Mouse (Mus musculus) heart, adult 2 months (tissue): ENCODE measurements at regions not wholly inside any gene's neighbourhood (a gene's known extent, or its start where the extent isn't known, plus 50 kb on each side); places are given as distances from the start of the nearest gene placed in this dataset.

ENCODE experiments used
- DNase-seq, 2 experiments: peaks; one replicate each; pipeline ENCODE4 v3.0.0; 2021
- H3K27ac ChIP-seq: fragments of 200-600 bp; 2 replicates; pipeline ENCODE4 v1.8.1; 2022
- H3K27me3 ChIP-seq: fragments of 200-500 bp; 2 replicates; pipeline ENCODE4 v1.6.1; 2012; ENCODE audit warnings: mild to moderate bottlenecking, low read length, inconsistent platforms, mixed read lengths; ENCODE audit not compliant: control insufficient read depth, insufficient read depth
- H3K36me3 ChIP-seq: fragments of 200-500 bp; 2 replicates; pipeline ENCODE4 v1.6.1; 2012; ENCODE audit warnings: low read length, inconsistent platforms; ENCODE audit not compliant: control insufficient read depth, insufficient read depth
- H3K4me1 ChIP-seq: fragments of 200-500 bp; 2 replicates; pipeline ENCODE4 v1.6.1; 2011; ENCODE audit warnings: low read length; ENCODE audit not compliant: control insufficient read depth, insufficient read depth
- H3K4me3 ChIP-seq: fragments of 200-600 bp; 2 replicates; pipeline ENCODE4 v1.8.1; 2022
- H3K79me2 ChIP-seq: fragments of 200-500 bp; replicated peaks from 2 replicates; pipeline ENCODE4 v1.6.1; 2012; ENCODE audit warnings: mild to moderate bottlenecking, inconsistent platforms, low read length, moderate library complexity, mixed read lengths; ENCODE audit not compliant: control insufficient read depth, insufficient read depth
- H3K9ac ChIP-seq: fragments of 200-500 bp; 2 replicates; pipeline ENCODE4 v1.6.1; 2012; ENCODE audit warnings: low read depth, mild to moderate bottlenecking, control low read depth, inconsistent platforms, low read length, mixed read lengths
- CTCF ChIP-seq: fragments of 200-600 bp; IDR thresholded peaks from 2 replicates; pipeline ENCODE4 v1.8.1; 2022; ENCODE audit warnings: antibody characterized with exemption, mild to moderate bottlenecking, moderate library complexity
- EP300 ChIP-seq: fragments of 200-500 bp; IDR thresholded peaks from 2 replicates; pipeline ENCODE4 v1.6.1; 2011; ENCODE audit warnings: low read depth, low read length, control low read depth; ENCODE audit not compliant: insufficient read depth
- POLR2A ChIP-seq: fragments of 200-500 bp; IDR thresholded peaks from 2 replicates; pipeline ENCODE4 v1.6.1; 2011; ENCODE audit warnings: mild to moderate bottlenecking, low read depth, low read length, control low read depth; ENCODE audit not compliant: insufficient read depth
- WGBS: fragments of 180-500 bp; shearing (Covaris S2); methylation state at CpG from one replicate; pipeline ENCODE4 v1.1.7; 2018; 5-methylcytosine and 5-hydroxymethylcytosine counted together
- intact Hi-C: fragments of 180-260 bp; cut with DNase I; formaldehyde crosslinking; loops from one replicate; pipeline ENCODE4 v1.15.1; 2025

DNA sequence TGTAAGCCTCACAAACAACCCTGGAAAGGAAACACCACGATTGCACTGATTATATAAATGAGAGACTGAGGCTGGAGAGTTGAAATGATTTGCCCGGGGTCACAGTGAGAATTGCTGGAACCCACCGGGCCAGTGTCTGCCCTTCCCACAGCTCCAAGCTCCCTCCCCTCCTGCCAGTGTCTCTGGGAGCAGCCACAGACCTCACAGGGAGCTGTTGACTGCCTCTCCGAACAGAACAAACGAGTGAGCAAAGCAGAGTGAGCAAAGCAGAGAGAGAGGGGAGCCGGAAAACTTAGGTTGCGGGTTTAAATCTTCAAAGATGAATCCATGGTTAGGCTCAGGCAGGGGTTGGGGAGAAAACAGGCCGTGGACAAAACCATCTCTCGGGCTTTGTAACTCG is 246.2 kb downstream of the Bcl11b start:
- Histone ChIP-seq H3K4me1 (no peaks in the 10 kb centered on the region; the same call in none of the 2 replicates), H3K9ac (no peak overlapping the region), H3K4me3 (no peak overlapping the region), H3K27ac (no peak overlapping the region), H3K27me3 (no peaks in the 10 kb centered on the region), H3K79me2 (no peaks in the 10 kb centered on the region), H3K36me3 (no peaks in the 10 kb centered on the region)
- intact Hi-C loops: no loop called here
- peak in 1 of 2 experiments; percentile 18 for DNase-seq
- no peak for TF ChIP-seq POLR2A
- TF ChIP-seq EP300: no peak
- no peak for TF ChIP-seq CTCF
- WGBS: 51% methylated on average over 10 of the region's 10 CpGs

DNA sequence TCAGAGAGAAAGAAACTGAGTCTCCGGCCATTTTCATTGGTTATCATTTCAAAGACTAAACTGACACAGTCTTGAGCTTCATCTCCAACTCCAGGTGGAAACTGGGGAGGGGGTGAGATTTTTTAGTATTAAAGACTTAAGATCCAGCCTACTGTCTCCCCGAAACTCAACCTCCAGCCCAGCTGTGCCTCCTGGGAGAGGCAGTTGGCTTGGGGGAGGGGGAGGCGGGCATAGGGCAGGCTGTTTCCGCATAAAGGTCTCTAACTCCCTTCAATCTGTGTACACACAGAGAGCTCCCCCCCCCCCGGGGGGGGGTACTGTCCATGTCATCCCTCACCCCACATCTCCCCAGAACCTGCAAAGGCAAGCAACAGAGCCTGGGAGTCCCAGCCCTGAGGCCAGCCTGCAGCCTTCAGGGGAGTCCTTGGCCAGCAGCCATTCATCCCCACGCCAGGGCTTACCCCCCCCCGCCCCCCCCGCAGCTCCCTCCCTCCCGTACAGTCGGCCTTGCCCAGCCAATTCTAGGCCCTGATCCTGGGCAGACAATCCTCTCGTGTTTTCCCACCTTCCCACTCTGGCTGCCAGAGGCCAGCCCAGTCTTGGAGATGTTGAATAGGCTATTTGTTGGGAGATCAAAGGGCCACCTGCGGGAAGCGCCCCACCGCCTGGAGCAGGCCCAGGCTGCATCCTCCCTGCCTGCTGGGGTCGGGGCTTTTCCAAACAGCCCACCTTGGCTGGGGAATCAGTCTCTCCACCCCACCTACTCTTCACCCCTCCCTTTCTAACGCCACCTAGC is 245.2 kb downstream of the Bcl11b start:
- Histone ChIP-seq H3K4me1 (no peaks in the 10 kb centered on the region; the same call in none of the 2 replicates), H3K27ac (no peak overlapping the region), H3K4me3 (no peak overlapping the region), H3K36me3 (no peaks in the 10 kb centered on the region), H3K9ac (no peak overlapping the region), H3K27me3 (no peaks in the 10 kb centered on the region), H3K79me2 (no peaks in the 10 kb centered on the region)
- WGBS: 24% methylated on average over 15 of the region's 16 CpGs
- intact Hi-C loops: no loop called here
- DNase-seq: peak in 1 of 2 experiments; percentile 13
- no peak for TF ChIP-seq EP300
- no peak for TF ChIP-seq POLR2A
- no peak for TF ChIP-seq CTCF

DNA sequence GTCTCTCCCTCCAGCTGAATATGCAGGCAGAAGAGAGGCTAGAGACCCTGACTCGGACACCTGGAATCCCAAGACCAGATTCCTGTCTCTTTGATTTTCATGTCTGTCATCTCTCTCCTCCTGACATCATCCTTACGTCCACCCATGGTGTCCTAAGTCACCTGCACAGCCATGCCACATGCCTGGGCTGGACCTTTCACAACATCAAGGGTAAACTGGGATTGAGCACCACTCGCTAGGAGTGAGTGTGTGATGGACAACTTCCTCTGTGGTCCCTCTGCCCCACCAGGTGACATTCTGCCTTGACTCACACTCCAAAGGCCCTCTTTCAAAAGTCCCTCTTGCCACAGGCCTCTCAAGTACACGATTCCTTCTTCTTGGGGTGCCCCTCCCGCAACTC is 244.1 kb downstream of the Bcl11b start:
- no peak for TF ChIP-seq EP300
- TF ChIP-seq CTCF: no peak
- no peak for TF ChIP-seq POLR2A
- Histone ChIP-seq H3K27me3 (no peaks in the 10 kb centered on the region; the same call in 1 of the 2 replicates), H3K9ac (no peak overlapping the region), H3K27ac (no peak overlapping the region), H3K4me1 (no peaks in the 10 kb centered on the region; the same call in 1 of the 2 replicates), H3K4me3 (no peak overlapping the region), H3K79me2 (no peaks in the 10 kb centered on the region), H3K36me3 (no peaks in the 10 kb centered on the region)
- WGBS: 73% methylated on average over 5 of the region's 5 CpGs
- DNase-seq: no peak
- intact Hi-C loops: no loop called here

DNA sequence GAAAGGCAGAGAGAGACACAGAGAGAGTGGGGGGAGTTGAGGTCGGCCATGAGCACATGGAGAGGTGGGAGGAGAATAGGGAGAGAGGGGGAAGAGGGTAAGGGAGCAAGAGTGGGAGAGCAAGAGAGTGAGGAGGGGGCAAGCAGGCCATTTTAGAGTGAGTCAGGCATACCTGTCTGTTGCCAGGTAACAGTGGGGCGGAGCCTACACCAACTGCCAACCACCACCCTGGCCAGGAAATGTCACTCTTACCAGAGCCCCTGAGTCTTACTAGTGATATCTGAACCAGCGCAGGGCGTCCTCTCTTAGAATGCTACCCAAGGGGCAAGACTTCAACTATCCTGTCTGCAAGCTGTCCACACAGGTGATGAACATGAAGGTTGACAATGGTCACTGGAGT is 243.5 kb downstream of the Bcl11b start:
- H3K4me1 ChIP-seq: no peaks in the 10 kb centered on the region; the same call in 1 of the 2 replicates
- TF ChIP-seq EP300 (no peak), POLR2A (no peak), CTCF (no peak)
- no peak overlapping the region for H3K4me3 ChIP-seq
- 76% methylated on average over 4 of the region's 4 CpGs for WGBS
- no peaks in the 10 kb centered on the region for H3K79me2 ChIP-seq
- intact Hi-C loops: no loop called here
- no peak overlapping the region for H3K27ac ChIP-seq
- no peaks in the 10 kb centered on the region for H3K36me3 ChIP-seq
- H3K27me3 ChIP-seq: no peaks in the 10 kb centered on the region; the same call in 1 of the 2 replicates
- H3K9ac ChIP-seq: no peak overlapping the region
- no peak for DNase-seq

DNA sequence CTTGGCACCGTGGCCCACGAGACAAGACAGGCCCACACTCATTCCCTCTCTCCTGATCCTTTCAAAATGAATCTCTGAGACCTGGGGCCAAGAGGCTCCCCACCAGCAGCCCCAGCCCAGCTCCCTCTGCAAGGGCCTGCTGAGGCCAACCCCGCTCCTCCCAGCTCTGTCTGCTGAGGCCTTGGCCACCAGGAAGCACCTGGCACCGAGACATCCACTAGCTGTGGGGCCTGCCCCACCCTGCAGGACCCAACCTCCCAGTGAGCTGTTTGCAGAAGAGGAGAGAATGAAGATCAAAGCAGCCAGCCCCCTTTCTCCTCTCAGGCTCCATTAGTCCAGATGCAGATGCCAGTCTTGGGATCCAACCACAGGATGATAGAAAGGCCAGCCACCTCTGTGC is 241.3 kb downstream of the Bcl11b start:
- Histone ChIP-seq H3K27me3 (no peaks in the 10 kb centered on the region; the same call in 1 of the 2 replicates), H3K4me1 (no peaks in the 10 kb centered on the region), H3K4me3 (no peak overlapping the region), H3K9ac (no peak overlapping the region), H3K27ac (no peak overlapping the region), H3K79me2 (no peaks in the 10 kb centered on the region), H3K36me3 (no peaks in the 10 kb centered on the region)
- 77% methylated on average over 4 of the region's 4 CpGs for WGBS
- DNase-seq: no peak
- intact Hi-C loops: no loop called here
- no peak for TF ChIP-seq POLR2A
- no peak for TF ChIP-seq EP300
- TF ChIP-seq CTCF: no peak

DNA sequence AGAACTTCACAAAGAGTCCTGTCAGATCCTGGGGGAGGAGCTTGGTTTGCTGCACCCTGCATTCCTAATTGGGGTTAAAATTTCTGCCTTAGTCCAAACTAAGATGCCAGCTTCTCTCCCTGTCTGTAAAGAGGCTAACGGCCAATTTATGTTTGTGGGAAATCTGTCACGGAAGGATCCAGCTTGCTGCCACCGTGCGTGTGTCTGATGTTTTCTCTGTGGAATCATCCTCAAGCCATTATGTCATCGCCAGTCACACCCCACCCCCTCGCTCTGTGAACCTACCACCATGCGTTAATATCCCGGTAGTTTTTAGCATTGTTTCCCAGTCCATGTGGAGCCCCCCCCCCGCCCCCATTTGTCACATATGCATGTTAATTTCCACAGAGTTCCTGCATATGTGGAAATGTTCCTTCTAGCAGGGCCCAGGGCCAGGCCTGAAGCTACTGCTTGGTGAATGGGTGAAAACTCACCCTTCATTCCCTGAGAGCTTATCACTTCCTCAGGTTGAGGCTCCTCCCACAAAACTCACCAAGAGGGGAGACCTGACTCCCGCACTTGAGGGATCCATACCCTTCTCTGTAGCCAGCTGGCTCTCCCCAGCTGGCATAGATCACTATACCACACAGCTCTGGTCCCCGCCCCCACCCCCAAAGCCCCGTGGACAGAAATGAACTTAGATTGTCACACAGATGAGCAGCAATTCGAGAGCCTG is 233.4 kb downstream of the Bcl11b start:
- Histone ChIP-seq H3K27me3 (no peaks in the 10 kb centered on the region), H3K27ac (no peak overlapping the region), H3K4me1 (no peaks in the 10 kb centered on the region), H3K9ac (no peak overlapping the region), H3K4me3 (no peak overlapping the region), H3K36me3 (no peaks in the 10 kb centered on the region), H3K79me2 (no peaks in the 10 kb centered on the region)
- intact Hi-C loops: no loop called here
- no peak for TF ChIP-seq EP300
- TF ChIP-seq POLR2A: no peak
- no peak for TF ChIP-seq CTCF
- WGBS: 58% methylated on average over 13 of the region's 13 CpGs
- DNase-seq: no peak
